Mouse (Mus musculus): ENCODE results near the gene Slc25a44. TPM values are rescaled to one million over a fixed set of nuclear protein-coding genes. Genes with fewer than 3 reads are reported as not detected.
A peak's percentile ranks its signal among the peaks of the same experiment; 100 is the strongest.

Slc25a44 gene
- polyA plus RNA-seq (2014; fragmentation: Nextera tagmentation; extraction: Ambion mirVana) = 19.7 and 20.1 TPM in 2 replicates

- DNase-seq (ENCODE audit: low spot score) = peak; percentile 87
- Histone ChIP-seq H3K9me3 (ENCODE audit: control insufficient read depth, low read length) (no peaks in the 10 kb centered on the region), H3K27ac (ENCODE audit: low read depth) (no peak within 1 kb of the TSS), H3K4me2 (ENCODE audit: low read length) (peak within 1 kb of the TSS; percentile 92), H3K9ac (ENCODE audit: low read length) (peak within 1 kb of the TSS; percentile 50), H3K4me3 (ENCODE audit: low read depth, low read length) (peak within 1 kb of the TSS; percentile 71), H3K4me1 (replicated peaks; ENCODE audit: control insufficient read depth, insufficient read depth, low read length) (peaks cover 12% of the 10 kb centered on the region), H3K27me3 (replicated peaks; ENCODE audit: control insufficient read depth, insufficient read depth, low read length) (no peaks in the 10 kb centered on the region), H3K36me3 (ENCODE audit: control insufficient read depth, insufficient read depth, low read length) (peaks cover 16% of the 10 kb centered on the region)
- ATAC-seq (replicated peaks; ENCODE audit: low FRiP score, low TSS enrichment, low read depth) = peak; percentile 96
- WGBS = 1% methylated on average over 35 of the region's 35 CpGs
Measured at GRCm38 (mm10) chr3:88424605-88425329, at the start of gene Slc25a44. Gene Slc25a44 (minus strand): TSS chr3:88425139.

GRCm38 (mm10) chr3:88473571-88473970 lies 48.6 kb upstream of the Slc25a44 start:
- Histone ChIP-seq H3K27me3 (replicated peaks; ENCODE audit: control insufficient read depth, insufficient read depth, low read length) (no peaks in the 10 kb centered on the region), H3K9ac (ENCODE audit: low read length) (no peak overlapping the region), H3K27ac (ENCODE audit: low read depth) (no peak overlapping the region), H3K36me3 (ENCODE audit: control insufficient read depth, insufficient read depth, low read length) (no peaks in the 10 kb centered on the region), H3K4me2 (ENCODE audit: low read length) (no peak overlapping the region), H3K9me3 (ENCODE audit: control insufficient read depth, low read length) (no peaks in the 10 kb centered on the region), H3K4me1 (replicated peaks; ENCODE audit: control insufficient read depth, insufficient read depth, low read length) (no peaks in the 10 kb centered on the region), H3K4me3 (ENCODE audit: low read depth, low read length) (no peak overlapping the region)
- DNase-seq (ENCODE audit: low spot score) (no peak), ATAC-seq (replicated peaks; ENCODE audit: low FRiP score, low TSS enrichment, low read depth) (no peak)
- 78% methylated on average over 1 of the region's 1 CpGs for WGBS

DNA sequence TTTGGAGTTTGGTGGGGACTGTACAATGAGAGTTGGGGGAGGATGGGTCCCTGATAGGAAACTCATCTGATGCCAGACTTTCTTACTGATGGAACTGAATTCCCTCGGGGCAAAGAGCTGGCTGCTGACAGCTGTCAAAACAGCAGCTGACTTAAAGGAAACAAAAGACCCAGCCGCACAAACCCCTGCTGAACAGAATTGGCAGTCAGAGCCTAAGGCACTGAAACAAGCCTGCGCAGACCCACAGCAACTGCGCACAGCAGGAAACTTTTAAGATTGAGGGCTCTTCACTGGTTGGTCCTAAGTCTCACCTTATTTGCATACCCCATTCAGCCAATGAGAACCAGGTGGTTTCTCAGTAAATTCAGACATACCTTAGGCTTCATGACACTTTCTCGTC lies 48.1 kb upstream of the Slc25a44 start:
- Histone ChIP-seq H3K4me1 (replicated peaks; ENCODE audit: control insufficient read depth, insufficient read depth, low read length) (no peaks in the 10 kb centered on the region), H3K9ac (ENCODE audit: low read length) (no peak overlapping the region), H3K4me3 (ENCODE audit: low read depth, low read length) (no peak overlapping the region), H3K27ac (ENCODE audit: low read depth) (no peak overlapping the region), H3K4me2 (ENCODE audit: low read length) (no peak overlapping the region), H3K36me3 (ENCODE audit: control insufficient read depth, insufficient read depth, low read length) (no peaks in the 10 kb centered on the region), H3K9me3 (ENCODE audit: control insufficient read depth, low read length) (no peaks in the 10 kb centered on the region), H3K27me3 (replicated peaks; ENCODE audit: control insufficient read depth, insufficient read depth, low read length) (no peaks in the 10 kb centered on the region)
- DNase-seq (ENCODE audit: low spot score) = no peak
- WGBS = 41% methylated on average over 5 of the region's 5 CpGs
- no peak for ATAC-seq (replicated peaks; ENCODE audit: low FRiP score, low TSS enrichment, low read depth)

GRCm38 (mm10) chr3:88470943-88471479 lies 46.1 kb upstream of the Slc25a44 start:
- peak; percentile 30; the same call in 1 of the 2 replicates for ATAC-seq (replicated peaks; ENCODE audit: low FRiP score, low TSS enrichment, low read depth)
- WGBS = 28% methylated on average over 10 of the region's 10 CpGs
- H3K9ac ChIP-seq (ENCODE audit: low read length) = no peak overlapping the region

GRCm38 (mm10) chr3:88469466-88469865 lies 44.5 kb upstream of the Slc25a44 start:
- Histone ChIP-seq H3K4me1 (replicated peaks; ENCODE audit: control insufficient read depth, insufficient read depth, low read length) (no peaks in the 10 kb centered on the region), H3K27me3 (replicated peaks; ENCODE audit: control insufficient read depth, insufficient read depth, low read length) (no peaks in the 10 kb centered on the region), H3K36me3 (ENCODE audit: control insufficient read depth, insufficient read depth, low read length) (no peaks in the 10 kb centered on the region), H3K9ac (ENCODE audit: low read length) (no peak overlapping the region), H3K9me3 (ENCODE audit: control insufficient read depth, low read length) (no peaks in the 10 kb centered on the region), H3K4me2 (ENCODE audit: low read length) (no peak overlapping the region), H3K27ac (ENCODE audit: low read depth) (no peak overlapping the region), H3K4me3 (ENCODE audit: low read depth, low read length) (no peak overlapping the region)
- ATAC-seq (replicated peaks; ENCODE audit: low FRiP score, low TSS enrichment, low read depth) = no peak
- DNase-seq (ENCODE audit: low spot score) = no peak
- WGBS = 85% methylated on average over 2 of the region's 2 CpGs

More at GRCm38 (mm10) chr3:88470943-88471479, 46.1 kb upstream of the Slc25a44 start:
- Histone ChIP-seq H3K4me1 (replicated peaks; ENCODE audit: control insufficient read depth, insufficient read depth, low read length) (no peaks in the 10 kb centered on the region), H3K4me3 (ENCODE audit: low read depth, low read length) (no peak overlapping the region), H3K27ac (ENCODE audit: low read depth) (0 out of 2 replicates have a peak overlapping the region, but pooled peaks have one; percentile 1), H3K9me3 (ENCODE audit: control insufficient read depth, low read length) (no peaks in the 10 kb centered on the region), H3K4me2 (ENCODE audit: low read length) (no peak overlapping the region), H3K27me3 (replicated peaks; ENCODE audit: control insufficient read depth, insufficient read depth, low read length) (no peaks in the 10 kb centered on the region), H3K36me3 (ENCODE audit: control insufficient read depth, insufficient read depth, low read length) (no peaks in the 10 kb centered on the region)
- no peak for DNase-seq (ENCODE audit: low spot score)

GRCm38 (mm10) chr3:88467116-88467824 lies 42.3 kb upstream of the Slc25a44 start:
- H3K4me3 ChIP-seq (ENCODE audit: low read depth, low read length) = no peak overlapping the region
- H3K9ac ChIP-seq (ENCODE audit: low read length) = no peak overlapping the region
- peak; percentile 87 for ATAC-seq (replicated peaks; ENCODE audit: low FRiP score, low TSS enrichment, low read depth)
- DNase-seq (ENCODE audit: low spot score) = peak; percentile 98
- no peak overlapping the region for H3K27ac ChIP-seq (ENCODE audit: low read depth)
- H3K4me2 ChIP-seq (ENCODE audit: low read length) = no peak overlapping the region
- H3K9me3 ChIP-seq (ENCODE audit: control insufficient read depth, low read length) = no peaks in the 10 kb centered on the region
- no peaks in the 10 kb centered on the region for H3K4me1 ChIP-seq (replicated peaks; ENCODE audit: control insufficient read depth, insufficient read depth, low read length)
- WGBS = 29% methylated on average over 16 of the region's 16 CpGs
- H3K27me3 ChIP-seq (replicated peaks; ENCODE audit: control insufficient read depth, insufficient read depth, low read length) = no peaks in the 10 kb centered on the region
- no peaks in the 10 kb centered on the region for H3K36me3 ChIP-seq (ENCODE audit: control insufficient read depth, insufficient read depth, low read length)

- Histone ChIP-seq H3K4me1 (replicated peaks; ENCODE audit: control insufficient read depth, insufficient read depth, low read length) (no peaks in the 10 kb centered on the region), H3K4me2 (ENCODE audit: low read length) (no peak overlapping the region), H3K27ac (ENCODE audit: low read depth) (no peak overlapping the region), H3K9me3 (ENCODE audit: control insufficient read depth, low read length) (no peaks in the 10 kb centered on the region), H3K9ac (ENCODE audit: low read length) (no peak overlapping the region), H3K4me3 (ENCODE audit: low read depth, low read length) (no peak overlapping the region), H3K36me3 (ENCODE audit: control insufficient read depth, insufficient read depth, low read length) (no peaks in the 10 kb centered on the region), H3K27me3 (replicated peaks; ENCODE audit: control insufficient read depth, insufficient read depth, low read length) (no peaks in the 10 kb centered on the region)
- ATAC-seq (replicated peaks; ENCODE audit: low FRiP score, low TSS enrichment, low read depth) = no peak
- 78% methylated on average over 2 of the region's 2 CpGs for WGBS
- no peak for DNase-seq (ENCODE audit: low spot score)
Measured at GRCm38 (mm10) chr3:88465127-88465526, 40.2 kb upstream of the Slc25a44 start.

DNA sequence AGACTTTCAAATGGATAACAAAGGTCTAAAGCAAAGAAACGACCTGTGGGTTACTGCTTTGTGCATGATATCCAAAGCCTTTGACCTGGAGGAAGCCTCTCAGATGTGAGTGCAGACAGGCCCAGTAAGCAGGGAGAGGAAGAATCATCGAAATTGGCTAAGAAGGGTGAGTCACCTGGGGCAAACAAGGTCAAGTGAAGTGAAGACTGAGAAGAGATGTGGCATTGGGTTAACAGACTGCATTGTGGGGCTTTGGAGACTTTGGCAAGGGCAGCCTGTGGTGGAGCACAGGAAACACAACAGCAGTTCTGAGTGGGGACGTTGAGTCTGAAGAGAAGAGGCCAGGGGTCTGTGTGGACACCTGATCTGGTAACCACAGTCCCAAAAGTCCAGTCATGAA lies 39.5 kb upstream of the Slc25a44 start:
- WGBS = 55% methylated on average over 3 of the region's 3 CpGs
- Histone ChIP-seq H3K27ac (ENCODE audit: low read depth) (no peak overlapping the region), H3K4me2 (ENCODE audit: low read length) (no peak overlapping the region), H3K36me3 (ENCODE audit: control insufficient read depth, insufficient read depth, low read length) (no peaks in the 10 kb centered on the region), H3K9ac (ENCODE audit: low read length) (no peak overlapping the region), H3K27me3 (replicated peaks; ENCODE audit: control insufficient read depth, insufficient read depth, low read length) (no peaks in the 10 kb centered on the region), H3K9me3 (ENCODE audit: control insufficient read depth, low read length) (no peaks in the 10 kb centered on the region), H3K4me3 (ENCODE audit: low read depth, low read length) (no peak overlapping the region), H3K4me1 (replicated peaks; ENCODE audit: control insufficient read depth, insufficient read depth, low read length) (no peaks in the 10 kb centered on the region)
- ATAC-seq (replicated peaks; ENCODE audit: low FRiP score, low TSS enrichment, low read depth) = no peak
- DNase-seq (ENCODE audit: low spot score) = no peak

All from intestine, embryonic 14.5 days (tissue).